Mouse (Mus musculus) duodenum, adult 2 months (tissue): Measurements from ENCODE around the gene Gsdmc3. TPM values are rescaled to one million over a fixed set of nuclear protein-coding genes. Genes with fewer than 3 reads are reported as not detected.

Experiments used
- polyA plus RNA-seq: library from polyadenylated mRNA; depleted of rRNA; stranded (reverse); fragments of >200 nt; gene quantifications from 2 replicates; pipeline ENCODE4 v1.2.3, GENCODE M21; 2012; ENCODE audit warnings: low replicate concordance; rRNA removed

Gsdmc3 gene
- polyA plus RNA-seq: 0.59 TPM in 1 of 2 replicates, not detected in the other

DNA sequence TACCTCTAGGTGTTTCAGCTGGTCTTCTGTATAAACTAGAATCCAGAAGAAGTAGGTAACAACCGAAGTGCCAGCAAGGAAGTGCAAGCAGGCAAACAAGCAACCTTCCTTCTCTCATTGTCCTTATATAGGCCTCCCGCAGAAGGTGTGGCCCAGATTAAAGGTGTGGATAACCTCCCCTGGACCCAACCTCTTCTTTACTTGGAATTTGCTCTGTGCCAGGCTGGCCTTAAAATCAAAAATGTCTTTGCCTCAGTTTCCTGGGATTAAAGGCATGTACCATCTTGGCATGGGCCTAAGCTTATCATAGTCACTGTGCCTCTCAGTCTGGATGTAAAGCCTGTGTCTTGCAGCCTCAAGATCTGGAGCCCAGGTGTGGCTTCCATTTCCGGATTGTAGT, at the start of gene Gsdmc3:
Gene Gsdmc3, minus strand, starts transcription at position 101 of the 400 bp plus-strand sequence.

DNA sequence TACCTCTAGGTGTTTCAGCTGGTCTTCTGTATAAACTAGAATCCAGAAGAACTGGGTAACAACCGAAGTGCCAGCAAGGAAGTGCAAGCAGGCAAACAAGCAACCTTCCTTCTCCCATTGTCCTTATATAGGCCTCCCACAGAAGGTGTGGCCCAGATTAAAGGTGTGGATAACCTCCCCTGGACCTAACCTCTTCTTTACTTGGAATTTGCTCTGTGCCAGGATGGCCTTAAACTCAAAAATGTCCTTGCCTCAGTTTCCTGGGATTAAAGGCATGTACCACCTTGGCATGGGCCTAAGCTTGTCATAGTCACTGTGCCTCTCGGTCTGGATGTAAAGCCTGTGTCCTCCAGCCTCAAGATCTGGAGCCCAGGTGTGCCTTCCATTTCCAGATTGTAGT, 33.8 kb upstream of the Gsdmc3 start, which contains the start of gene Gsdmc4:
Gene Gsdmc4, minus strand, starts transcription at position 101 of the 400 bp plus-strand sequence.

Other genes starting within 250 kb of the Gsdmc3 start
- gene Gsdmc2, start 33.4 kb downstream of the Gsdmc3 start, polyA plus RNA-seq: 0.15 and 2.3 TPM in 2 replicates
- 0.34 and 2.8 TPM in 2 replicates for gene Gsdmc4, start 33.7 kb upstream of the Gsdmc3 start, polyA plus RNA-seq
- 11.1 and 12.1 TPM in 2 replicates for gene Fam49b, start 181.9 kb upstream of the Gsdmc3 start, polyA plus RNA-seq